Mouse (Mus musculus) cerebral cortex, adult 2 months (tissue): Measurements from ENCODE around the gene Pqlc2.

Experiments
- WGBS: fragments of 180-500 bp; shearing (Covaris S2); methylation state at CpG from one replicate; pipeline ENCODE4 v1.1.7; 2018; 5-methylcytosine and 5-hydroxymethylcytosine counted together

Pqlc2 gene

DNA sequence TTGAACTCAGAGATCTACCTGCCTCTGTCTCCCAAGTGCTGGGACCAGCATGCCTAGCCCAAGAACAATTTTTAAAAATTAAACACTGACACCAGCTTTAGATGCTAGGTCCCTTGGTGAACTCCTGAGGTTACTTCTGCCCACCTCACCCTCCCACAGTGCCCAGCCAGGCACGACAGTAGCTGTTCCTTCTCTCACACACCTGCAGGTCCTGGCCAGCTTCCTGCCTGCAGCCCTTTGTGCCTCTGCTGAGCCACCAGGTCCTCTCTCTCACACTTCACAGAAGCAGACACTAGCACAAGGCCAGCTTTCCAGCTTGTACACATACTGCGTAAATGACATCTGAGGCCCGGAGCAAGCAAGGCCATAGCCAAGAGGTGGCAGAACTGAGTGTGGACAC, 5.0 kb downstream of the Pqlc2 start:
- WGBS, result 92% methylated on average over 3 of the region's 3 CpGs

DNA sequence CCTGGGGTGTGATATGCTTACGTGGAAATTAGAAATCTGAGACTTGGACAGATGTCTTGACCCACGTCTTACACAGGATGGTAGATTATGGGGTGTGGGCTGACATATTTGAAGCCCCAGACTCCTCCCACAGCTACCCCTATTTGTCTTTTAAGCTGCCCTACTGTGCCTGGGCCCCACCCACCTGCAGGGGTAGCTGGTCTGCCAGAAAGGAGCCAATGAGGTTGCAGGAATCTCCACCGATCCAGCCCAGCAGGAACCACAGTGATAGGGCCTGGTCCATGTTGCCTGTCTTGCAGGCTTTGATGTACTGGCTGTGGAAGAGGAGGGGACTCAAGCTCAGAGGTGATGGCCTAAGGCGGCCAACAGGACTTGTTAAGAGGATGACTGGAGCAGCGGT, 8.3 kb downstream of the Pqlc2 start:
- 83% methylated on average over 5 of the region's 5 CpGs for WGBS

DNA sequence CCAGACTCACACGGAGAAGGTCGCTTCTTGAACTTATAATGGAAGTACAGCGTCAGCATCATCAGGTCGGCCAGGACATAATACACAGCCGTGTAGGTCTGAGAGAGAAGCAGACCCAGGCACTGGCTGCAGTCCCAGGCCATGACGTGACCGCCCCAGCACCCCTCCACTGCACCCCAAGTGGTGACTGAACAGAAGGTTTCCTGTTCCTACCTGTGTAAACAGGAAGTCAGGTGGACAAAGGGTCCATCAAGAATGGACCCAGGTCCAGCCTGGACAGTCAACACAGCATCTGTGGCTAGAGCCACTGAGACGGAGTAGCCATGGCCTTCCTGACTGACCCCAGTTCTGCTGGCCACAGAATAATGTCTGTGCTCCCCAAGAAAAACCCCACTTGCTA, 8.7 kb downstream of the Pqlc2 start:
- 92% methylated on average over 8 of the region's 8 CpGs for WGBS

DNA sequence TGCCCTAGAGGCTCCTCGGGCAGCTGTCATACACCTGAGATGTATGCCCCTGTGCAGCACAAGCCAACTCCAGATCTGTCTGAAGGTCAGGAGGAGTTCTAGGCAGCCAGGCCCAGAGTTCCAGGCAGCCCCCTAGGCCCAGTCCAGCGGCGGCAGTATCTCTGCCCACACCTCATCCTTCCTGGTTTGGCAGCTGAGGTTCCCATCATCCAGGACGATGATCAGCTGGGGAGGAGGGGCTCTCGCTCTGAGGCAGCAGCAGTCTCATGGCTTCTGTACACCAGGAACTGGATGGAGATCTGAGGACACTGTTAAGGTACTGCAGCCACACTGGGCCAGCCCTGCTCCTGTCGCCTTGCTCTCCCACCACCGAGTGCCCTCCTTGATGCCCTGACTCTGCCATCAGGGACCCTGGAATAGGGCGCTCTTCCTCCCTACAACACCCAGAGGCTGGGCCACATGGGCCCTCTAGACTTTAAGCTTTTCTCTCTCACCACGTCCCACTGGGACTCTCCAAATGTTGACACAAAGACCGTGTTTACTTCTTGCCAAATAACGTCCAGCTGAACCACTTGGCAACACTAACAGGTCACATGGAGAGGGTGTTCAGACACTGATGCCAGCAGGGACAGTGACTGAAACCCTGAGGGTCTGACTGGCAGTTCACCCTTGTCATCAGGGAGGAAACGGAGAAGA, 11.7 kb downstream of the Pqlc2 start:
- WGBS, result 57% methylated on average over 12 of the region's 12 CpGs

DNA sequence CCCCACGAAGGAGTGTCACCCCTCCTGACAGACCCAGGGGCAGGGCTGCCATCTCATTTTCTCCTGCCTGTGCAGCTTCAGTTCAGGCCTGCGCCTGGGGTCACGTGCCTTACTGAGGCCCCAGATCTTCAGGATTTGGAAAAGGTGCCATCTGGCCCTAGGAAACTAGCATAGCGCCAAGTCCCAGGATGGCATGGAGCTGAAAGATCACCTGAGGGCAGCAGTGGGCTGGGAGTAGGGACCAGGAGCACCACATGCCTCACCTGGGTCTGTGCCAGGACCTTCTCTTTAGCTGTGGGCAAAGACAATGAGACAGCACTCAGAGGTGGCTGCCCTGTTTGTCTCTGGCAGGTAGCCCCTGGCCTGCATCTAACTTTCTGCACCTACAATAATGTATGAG, 12.9 kb downstream of the Pqlc2 start:
- 74% methylated on average over 4 of the region's 4 CpGs for WGBS

DNA sequence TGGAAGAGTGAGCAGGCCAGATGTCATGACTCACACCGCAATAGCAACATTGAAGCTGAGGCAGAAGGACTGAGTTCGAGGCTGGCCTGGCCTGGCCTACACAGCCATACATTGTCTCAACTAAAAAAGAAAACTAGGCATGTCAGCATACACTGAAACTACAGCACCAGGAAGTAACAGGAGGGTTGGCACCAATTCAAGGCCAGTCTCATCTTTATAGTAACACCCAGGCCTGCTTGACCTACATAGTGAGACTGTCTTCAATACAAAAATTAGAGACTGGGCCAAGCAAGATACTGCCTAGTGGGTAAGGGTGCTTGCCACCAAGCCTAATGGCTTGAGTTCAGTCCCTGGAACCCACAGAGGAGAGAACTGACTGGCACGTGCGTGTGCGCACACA, 18.5 kb downstream of the Pqlc2 start:
- WGBS, result 76% methylated on average over 5 of the region's 5 CpGs

DNA sequence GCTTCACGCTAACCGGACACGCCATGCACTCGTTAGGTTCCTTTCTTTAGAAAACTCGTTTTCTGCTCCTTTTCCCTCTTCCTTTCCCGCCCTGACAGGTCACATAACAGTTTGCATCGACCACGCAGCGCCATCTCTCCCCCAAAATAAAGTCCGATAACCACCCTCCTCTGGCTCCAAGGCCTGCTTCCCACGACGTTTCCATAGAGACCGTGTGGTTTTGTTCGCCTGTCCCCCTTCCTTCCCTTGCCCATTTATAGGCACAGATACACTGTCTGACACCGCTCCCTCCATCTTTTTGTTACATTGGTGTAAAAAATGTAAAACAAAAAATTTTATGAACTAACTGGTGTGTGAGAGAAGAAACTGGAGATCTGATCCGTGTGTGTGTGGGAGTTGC, 19.4 kb downstream of the Pqlc2 start:
- WGBS, result 56% methylated on average over 16 of the region's 16 CpGs

DNA sequence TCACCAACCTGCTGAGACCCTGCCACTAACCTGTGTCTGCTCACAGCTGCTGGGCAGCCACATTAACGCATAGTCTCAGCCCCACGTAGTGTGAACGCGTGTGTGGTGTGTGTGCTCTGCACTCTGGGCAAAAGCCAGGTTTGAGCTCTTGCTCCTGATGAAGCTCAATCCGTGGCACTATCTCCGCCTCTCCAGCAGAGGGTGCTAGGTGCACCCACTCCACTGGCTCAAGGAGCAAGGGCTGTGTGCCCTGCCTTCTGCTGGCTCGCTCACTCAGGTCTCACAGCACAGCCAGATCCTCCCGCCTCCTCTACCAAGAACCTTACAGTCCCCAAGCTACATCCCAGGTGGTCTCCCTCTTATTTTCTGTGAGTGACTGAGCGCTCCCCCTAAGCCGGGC, 21.5 kb downstream of the Pqlc2 start:
- WGBS, result 42% methylated on average over 10 of the region's 10 CpGs

DNA sequence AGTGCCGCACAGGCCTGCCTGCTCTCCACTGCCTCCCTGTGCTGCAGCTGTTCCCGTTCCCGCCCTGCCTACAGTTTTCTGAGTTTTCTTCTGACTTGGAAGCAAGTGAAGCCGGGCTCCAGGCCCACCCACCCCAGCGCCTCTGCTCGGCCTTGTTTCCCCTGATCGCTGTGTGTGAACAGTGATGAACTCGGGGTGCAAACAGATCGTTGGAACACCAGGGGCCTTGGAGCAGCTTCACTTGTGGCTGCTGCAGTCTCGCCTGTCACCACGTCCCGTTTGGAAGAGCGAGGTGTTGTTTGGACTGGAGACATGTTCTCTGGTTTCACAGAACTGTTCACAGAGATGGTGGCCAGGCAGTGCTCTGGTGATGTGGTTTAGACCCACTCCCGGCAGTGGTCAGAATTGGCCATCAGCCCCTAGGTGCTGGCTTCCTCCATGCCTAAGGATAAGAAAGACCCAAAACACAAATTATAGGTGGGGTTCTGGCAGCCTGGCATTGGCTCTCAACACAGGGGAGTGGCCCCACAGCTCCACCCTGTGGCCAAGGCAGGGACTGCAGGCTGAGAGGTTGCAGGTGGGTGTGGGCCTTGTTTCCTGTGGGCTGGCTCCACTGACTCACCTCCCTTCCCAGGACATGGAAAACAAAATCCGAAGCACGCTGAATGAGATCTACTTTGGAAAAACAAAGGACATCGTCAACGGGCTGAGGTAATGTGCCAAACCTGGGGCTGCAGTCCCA, 23.2 kb downstream of the Pqlc2 start:
- WGBS, result 52% methylated on average over 18 of the region's 18 CpGs

DNA sequence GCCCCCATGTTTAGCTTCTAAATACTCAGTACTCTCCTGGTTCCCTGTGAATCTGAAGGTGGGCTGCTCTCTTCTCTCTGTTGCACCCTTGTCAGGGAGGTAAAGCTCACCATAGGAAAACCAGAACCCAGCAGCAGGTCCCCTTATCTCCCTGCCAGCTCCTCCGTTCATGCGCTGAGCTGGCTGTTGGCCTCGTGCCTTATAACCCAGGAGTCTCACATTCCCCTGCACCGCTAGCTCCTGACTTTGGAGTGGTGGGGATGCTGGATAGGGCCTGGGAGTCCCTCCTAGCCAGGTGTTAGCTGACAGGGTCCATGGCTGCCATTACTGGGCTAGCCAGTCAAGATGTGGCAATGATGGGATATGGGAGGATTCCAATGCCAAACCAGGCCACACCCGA, 24.3 kb downstream of the Pqlc2 start:
- WGBS, result 64% methylated on average over 5 of the region's 5 CpGs

DNA sequence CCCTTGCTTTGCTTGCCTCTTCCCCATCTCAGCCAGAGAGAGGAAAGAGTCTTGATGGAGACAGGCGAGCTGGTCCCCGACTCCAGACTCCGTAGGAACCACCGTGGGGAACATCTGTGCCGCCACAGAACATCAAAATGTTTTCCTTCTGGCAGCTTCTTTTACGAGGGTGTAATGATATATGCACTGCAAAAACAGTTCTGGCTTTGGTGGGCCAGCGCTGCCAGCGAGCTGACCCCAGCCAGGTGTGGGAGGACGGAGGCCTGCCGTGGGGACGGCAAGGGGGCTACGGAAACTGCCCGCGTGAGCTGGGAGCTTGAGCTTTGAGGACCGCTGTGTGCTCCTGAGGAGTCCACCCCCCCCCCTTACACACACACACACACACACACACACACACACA, 25.6 kb downstream of the Pqlc2 start:
- WGBS, result 67% methylated on average over 15 of the region's 15 CpGs

DNA sequence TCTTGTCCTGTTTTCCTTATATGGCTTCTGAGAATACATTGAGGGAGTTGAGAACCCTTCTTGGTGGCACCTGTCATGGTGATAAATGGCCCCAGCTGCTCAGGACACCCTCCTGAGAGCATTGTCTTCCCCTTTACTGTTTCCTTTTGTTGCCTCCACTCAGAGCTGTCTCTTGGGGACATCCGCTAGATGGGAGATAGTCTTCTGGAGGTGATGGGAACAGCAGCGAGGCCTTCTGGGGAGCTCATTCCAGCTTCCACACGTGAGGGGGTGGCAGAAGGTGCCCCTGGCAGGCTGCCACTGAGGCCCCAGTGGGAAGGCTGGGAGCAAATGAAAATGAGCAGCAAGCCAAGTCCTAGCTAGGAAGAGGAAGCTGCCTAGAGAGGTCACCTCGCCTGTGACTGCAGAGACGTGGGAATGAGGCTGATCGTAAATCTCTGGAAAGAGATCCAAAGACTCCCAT, 27.5 kb downstream of the Pqlc2 start:
- WGBS, result 30% methylated on average over 6 of the region's 6 CpGs

DNA sequence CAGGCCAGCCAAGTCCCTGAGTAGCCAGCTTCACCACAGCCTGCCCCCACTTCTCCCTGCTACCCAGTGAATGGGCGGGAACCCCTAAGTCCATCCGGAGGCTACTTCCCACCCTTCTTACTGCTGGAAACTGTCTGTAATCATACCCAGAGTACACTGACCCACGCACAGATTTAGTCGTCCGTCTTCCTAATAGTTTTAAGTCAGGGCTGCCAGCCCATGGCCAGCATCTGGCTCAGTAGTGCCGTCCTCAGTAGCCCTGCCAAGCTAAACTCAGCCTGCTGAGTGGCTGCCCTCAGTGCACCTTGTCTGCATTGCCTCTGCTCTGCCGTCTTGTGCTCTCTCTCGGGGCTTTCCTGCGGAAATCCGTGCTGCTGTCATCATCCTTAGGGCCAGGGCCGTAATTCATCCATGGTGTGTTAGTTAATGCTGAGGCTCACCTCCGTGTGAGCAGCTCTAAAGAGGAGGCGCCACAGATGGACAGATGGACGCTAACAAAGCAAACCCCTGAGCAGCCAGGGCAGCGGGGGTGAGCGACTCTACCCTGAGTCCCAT, 28.6 kb downstream of the Pqlc2 start:
- 88% methylated on average over 16 of the region's 16 CpGs for WGBS

DNA sequence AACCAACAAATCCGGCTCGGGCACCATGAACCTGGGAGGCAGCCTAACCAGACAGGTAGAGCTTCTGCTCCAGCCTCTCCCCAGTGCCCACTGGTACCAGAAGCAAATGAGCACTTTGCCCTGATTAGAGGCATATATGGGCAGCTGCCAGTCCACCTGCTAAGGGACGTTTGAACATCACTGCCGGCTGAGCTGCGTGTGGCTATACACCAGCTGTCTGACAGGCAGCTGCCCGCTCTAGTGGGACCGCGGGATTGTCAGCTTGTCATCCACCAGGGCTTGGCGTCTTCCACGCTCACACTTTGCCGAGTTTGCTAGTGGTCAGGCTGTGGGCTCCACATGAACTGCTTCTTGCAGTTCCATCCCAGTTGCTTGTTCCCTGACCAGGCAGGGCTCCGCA, 30.0 kb downstream of the Pqlc2 start:
- WGBS, result 89% methylated on average over 12 of the region's 12 CpGs

DNA sequence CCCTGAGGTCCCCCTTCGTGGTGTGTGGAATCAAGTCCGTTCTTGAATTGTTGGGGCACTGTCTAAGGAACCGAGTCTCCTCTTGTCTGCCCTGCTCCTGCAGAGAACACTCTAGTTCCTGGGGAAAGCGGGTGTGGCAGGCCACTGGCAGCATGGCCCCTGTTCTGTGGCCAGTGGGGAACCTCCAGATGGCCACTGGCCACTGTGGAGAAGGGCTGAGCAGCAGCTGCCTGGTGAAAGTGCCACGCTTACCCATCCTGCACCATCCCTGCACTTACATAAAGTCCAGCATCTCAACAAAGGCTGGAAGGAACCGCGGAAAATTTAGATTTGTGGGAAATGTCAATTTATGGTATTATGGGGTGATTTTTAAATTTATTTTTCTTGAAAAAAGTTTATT, 34.1 kb downstream of the Pqlc2 start:
- WGBS, result 86% methylated on average over 7 of the region's 7 CpGs

DNA sequence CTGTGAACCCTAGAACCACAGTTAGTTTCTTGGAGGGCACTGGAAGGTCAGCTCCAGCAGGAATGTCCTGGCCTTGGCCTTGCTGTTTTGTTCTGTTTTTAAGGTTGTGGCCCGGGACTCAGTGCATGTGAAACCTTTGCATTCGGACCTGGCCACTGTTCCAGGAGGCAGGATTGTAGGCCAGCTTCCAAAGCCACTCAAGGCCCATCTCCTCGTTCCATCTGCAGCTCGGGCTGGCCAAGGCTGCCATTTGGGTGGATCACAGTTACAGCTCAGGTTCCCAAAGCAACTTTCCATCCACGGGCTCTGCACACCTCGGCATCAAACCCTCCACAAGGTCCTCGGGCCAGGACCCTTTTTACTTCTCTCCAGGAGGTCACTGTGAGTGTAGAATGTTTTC, 35.9 kb downstream of the Pqlc2 start:
- 83% methylated on average over 7 of the region's 7 CpGs for WGBS

DNA sequence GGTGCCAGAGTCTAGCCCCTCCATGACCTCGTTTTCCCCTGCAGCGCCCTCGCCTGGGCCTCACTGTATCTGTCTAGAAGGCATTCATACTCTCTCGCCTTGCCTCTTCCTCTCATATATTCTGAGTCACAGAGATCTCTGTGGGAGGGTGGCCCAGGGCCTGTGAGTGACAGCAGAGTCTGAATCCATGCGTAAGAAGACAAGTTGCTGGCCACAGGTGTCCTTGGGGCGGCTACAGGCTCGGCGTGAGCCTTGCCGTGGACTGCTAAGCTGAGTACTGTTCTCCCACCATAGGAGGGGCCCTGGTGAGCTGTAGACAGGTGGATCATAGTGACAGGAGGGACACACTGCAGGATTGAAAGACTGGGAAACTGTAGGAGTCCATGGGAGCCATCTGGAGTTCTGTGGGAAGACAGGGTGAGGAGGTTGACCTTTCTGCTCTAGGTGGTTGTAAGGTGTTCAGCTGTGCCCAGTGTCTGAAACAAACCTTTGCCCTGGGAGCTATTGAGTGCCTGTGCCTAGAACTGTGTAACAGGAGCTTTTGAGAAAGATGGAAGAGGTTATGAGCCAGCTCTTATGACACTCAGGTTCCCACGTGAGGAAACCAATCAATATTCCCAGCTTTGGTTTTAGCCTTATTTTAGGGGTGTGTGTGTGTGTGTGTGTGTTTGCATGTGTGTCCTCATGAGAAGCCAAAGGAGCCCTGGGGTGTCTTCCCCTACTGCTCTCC, 37.4 kb downstream of the Pqlc2 start:
- 81% methylated on average over 10 of the region's 10 CpGs for WGBS

DNA sequence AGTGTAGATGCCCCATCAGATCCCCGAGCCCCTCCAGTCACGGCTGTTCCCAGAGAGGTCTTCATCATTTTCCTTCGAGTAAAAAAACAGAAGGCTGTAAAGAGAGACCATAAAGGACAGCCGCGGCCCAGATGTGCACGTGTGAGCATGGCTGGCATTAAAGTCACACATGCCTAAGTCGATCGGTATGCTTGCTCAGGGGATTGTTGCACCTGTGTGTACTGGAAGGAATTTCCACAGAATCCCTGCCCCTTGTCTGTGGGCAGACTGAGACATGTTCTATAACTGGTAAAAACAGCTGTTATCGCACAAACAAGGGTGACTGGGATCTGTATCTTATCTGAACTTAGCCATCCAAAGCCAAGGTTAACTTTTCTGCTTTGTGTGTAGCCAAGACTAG, 38.9 kb downstream of the Pqlc2 start:
- WGBS, result 85% methylated on average over 9 of the region's 9 CpGs

DNA sequence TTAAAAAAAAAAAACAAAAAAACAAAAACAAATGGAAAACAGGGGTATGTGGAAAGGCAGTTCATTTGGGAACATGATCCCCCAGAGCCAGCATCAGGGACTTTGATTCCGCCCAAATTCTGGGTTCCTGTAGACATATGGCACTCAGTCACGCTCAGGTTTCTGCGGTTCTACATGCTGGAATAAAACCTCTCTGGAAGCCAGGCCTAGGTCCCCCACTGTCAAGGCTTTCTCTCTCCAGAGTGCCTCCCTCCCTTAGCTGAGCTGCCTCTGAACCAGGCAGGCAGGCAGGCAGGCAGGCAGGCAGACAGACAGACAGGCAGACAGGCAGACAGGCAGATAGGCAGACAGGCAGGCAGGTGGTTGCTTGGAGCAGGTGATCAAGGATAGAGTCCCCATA, 40.3 kb downstream of the Pqlc2 start:
- 68% methylated on average over 3 of the region's 3 CpGs for WGBS

DNA sequence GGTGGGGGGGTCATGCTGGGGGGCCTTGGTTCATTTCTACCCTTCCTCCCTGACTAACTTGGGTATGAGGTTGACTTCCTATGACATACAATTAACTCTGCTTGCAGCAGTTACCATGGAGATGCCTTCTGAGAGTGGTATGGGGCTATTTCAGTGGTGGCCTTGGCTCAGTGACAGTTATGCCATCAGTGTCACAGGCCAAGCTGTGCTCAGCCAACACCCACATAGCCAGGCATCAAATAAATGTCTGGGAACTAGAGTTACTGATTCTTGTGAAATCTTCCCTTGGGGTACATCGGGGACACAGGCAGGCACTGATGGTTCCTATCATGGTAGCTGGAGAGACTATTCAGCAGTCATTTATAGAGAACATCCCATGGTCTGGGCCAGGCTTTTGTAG, 42.3 kb downstream of the Pqlc2 start:
- 54% methylated on average over 1 of the region's 1 CpGs for WGBS

DNA sequence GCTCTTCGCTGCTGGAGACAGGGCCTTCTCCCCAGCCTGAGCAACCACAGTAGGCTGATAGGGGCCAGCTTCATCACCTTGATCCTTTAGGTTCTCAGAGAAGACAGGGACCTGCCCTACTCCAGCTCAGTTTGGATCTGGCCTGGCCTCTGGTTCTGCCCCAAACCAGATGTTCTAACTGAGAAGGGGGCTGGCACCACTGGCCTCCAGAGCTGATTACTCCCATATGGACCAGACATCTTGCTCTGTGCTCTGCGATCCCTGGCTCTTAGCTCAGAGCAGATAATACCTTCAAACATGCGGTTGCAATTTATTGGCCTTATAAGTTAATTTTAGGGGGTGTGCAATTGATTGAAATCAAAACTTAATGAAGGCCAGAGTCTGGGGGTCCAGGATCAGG, 43.2 kb downstream of the Pqlc2 start:
- 85% methylated on average over 3 of the region's 3 CpGs for WGBS

DNA sequence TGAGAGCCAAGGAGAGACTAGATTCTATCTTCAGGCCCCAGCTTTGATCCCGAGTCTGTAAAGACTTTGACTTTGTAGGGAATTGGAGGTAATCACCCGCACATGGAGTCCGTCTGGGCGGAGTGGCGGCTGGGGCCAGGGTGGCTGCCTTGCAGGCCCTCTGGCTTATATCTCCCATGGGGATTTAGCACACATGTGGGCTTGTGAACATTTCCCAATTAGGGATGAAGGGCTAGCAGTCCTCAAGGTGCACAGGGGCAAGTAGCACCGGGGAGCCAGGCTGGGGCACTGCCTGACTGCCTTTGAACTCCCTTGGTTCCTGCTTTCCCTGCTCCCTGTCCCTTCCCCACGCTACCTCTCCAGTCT, 44.0 kb downstream of the Pqlc2 start:
- 84% methylated on average over 7 of the region's 7 CpGs for WGBS
